ENCODE assay signal across 8 mouse cellular contexts in genomic region chr11:87853597-87853954, GRCm38 (mm10). TPM values are rescaled to one million over a fixed set of nuclear protein-coding genes. Genes with fewer than 3 reads are reported as not detected.
A peak's percentile ranks its signal among the peaks of the same experiment; 100 is the strongest.
DNase-seq lines count a peak whose midpoint lies in the region; ATAC-seq lines count a peak whose summit lies in the region.

No protein-coding gene starts in this region.

- H3K9me3 ChIP-seq in erythroblast, embryonic 14.5 days (ENCODE audit: control insufficient read depth, low read length), result no peaks in the 10 kb centered on the region
- H3K9me3 ChIP-seq in hindbrain, embryonic 10.5 days, result no peaks in the 10 kb centered on the region
- no peaks in the 10 kb centered on the region for H3K9me3 ChIP-seq in limb, embryonic 11.5 days (ENCODE audit: control insufficient read depth, low read length)
- no peaks in the 10 kb centered on the region for H3K9me3 ChIP-seq in neural tube, embryonic 15.5 days (replicated peaks)

- peaks cover 12% of the 10 kb centered on the region for H3K4me1 ChIP-seq in erythroblast, embryonic 14.5 days (ENCODE audit: control insufficient read depth)
- H3K4me1 ChIP-seq in hindbrain, embryonic 10.5 days (replicated peaks), result peaks cover 14% of the 10 kb centered on the region
- H3K4me1 ChIP-seq in limb, embryonic 11.5 days (ENCODE audit: control insufficient read depth, insufficient read depth, low read length), result peaks cover 4% of the 10 kb centered on the region; the same call in 1 of the 2 replicates
- H3K4me1 ChIP-seq in neural tube, embryonic 15.5 days, result peaks cover 14% of the 10 kb centered on the region

- no peak for ATAC-seq in erythroblast, adult 5-6 weeks (replicated peaks; ENCODE audit: low FRiP score, poor library complexity, severe bottlenecking)
- no peak for ATAC-seq in limb, embryonic 11.5 days (ENCODE audit: insufficient number of reproducible peaks, low FRiP score, low TSS enrichment, low read depth)
- peak; percentile 56 for ATAC-seq in neural tube, embryonic 15.5 days (ENCODE audit: low FRiP score)

- H3K36me3 ChIP-seq in erythroblast, embryonic 14.5 days (ENCODE audit: control insufficient read depth), result no peaks in the 10 kb centered on the region
- H3K36me3 ChIP-seq in hindbrain, embryonic 10.5 days, result peaks cover 30% of the 10 kb centered on the region
- no peaks in the 10 kb centered on the region for H3K36me3 ChIP-seq in limb, embryonic 11.5 days (ENCODE audit: control insufficient read depth, insufficient read depth, low read length)
- peaks cover 8% of the 10 kb centered on the region; the same call in 1 of the 2 replicates for H3K36me3 ChIP-seq in neural tube, embryonic 15.5 days

- peak overlapping the region; percentile 66 for H3K4me2 ChIP-seq in limb, embryonic 11.5 days (ENCODE audit: low read depth, severe bottlenecking)
- H3K4me2 ChIP-seq in neural tube, embryonic 15.5 days, result peak overlapping the region; percentile 87

- H3K27me3 ChIP-seq in erythroblast, embryonic 14.5 days (ENCODE audit: control insufficient read depth), result no peaks in the 10 kb centered on the region
- H3K27me3 ChIP-seq in hindbrain, embryonic 10.5 days (ENCODE audit: insufficient read depth, poor library complexity, severe bottlenecking), result no peaks in the 10 kb centered on the region
- H3K27me3 ChIP-seq in limb, embryonic 11.5 days (ENCODE audit: control insufficient read depth, insufficient read depth, low read length), result no peaks in the 10 kb centered on the region
- H3K27me3 ChIP-seq in neural tube, embryonic 15.5 days (replicated peaks), result no peaks in the 10 kb centered on the region

- peak overlapping the region; percentile 87 for H3K27ac ChIP-seq in hindbrain, embryonic 10.5 days
- 0 out of 2 replicates have a peak overlapping the region, but pooled peaks have one; percentile 45 for H3K27ac ChIP-seq in limb, embryonic 11.5 days (replicated peaks; ENCODE audit: low read depth, low read length)
- H3K27ac ChIP-seq in neural tube, embryonic 15.5 days (replicated peaks), result peak overlapping the region; percentile 86

- DNase-seq in 3T3-L1 (ENCODE audit: low read depth, low spot score), result peak; percentile 19
- peak; percentile 56 for DNase-seq in brain, adult 2 months (ENCODE audit: low read depth, low spot score)
- no peak for DNase-seq in hindbrain, embryonic 10.5 days (ENCODE audit: low spot score)
- peak; percentile 24 for DNase-seq in limb, embryonic 11.5 days (ENCODE audit: low spot score)
- no peak for DNase-seq in gastrocnemius, postnatal 36 days

- WGBS in hindbrain, embryonic 10.5 days, result 40% methylated on average over 8 of the region's 8 CpGs
- 40% methylated on average over 8 of the region's 8 CpGs for WGBS in limb, embryonic 11.5 days
- WGBS in neural tube, embryonic 15.5 days, result 28% methylated on average over 8 of the region's 8 CpGs

- intact Hi-C loops in gastrocnemius, postnatal 36 days (cut with DNase I), result no loop called here

- peak overlapping the region; percentile 60 for H3K9ac ChIP-seq in limb, embryonic 11.5 days (ENCODE audit: low read length)
- peak overlapping the region; percentile 55 for H3K9ac ChIP-seq in neural tube, embryonic 15.5 days (replicated peaks)

- H3K4me3 ChIP-seq in erythroblast, embryonic 14.5 days (replicated peaks), result peak overlapping the region; percentile 71
- peak overlapping the region; percentile 60 for H3K4me3 ChIP-seq in hindbrain, embryonic 10.5 days
- peak overlapping the region; percentile 59 for H3K4me3 ChIP-seq in limb, embryonic 11.5 days (ENCODE audit: low read depth, low read length)
- peak overlapping the region; percentile 68 for H3K4me3 ChIP-seq in neural tube, embryonic 15.5 days (replicated peaks)

RNA-seq across cellular contexts. Expression of gene Mks1, which starts 0.6 kb away (rescaled TPM):
- 0.04 and 0.28 TPM in 2 replicates for polyA plus RNA-seq in erythroblast, embryonic 14.5 days (2012)
- 0.38 TPM in 1 of 2 replicates, not detected in the other for total RNA-seq in erythroblast, adult 5-6 weeks (2015; ENCODE audit: low replicate concordance)
- total RNA-seq in erythroblast, adult 5-6 weeks (2017; ENCODE audit: low replicate concordance), result 0.28 TPM in 1 of 2 replicates, not detected in the other
- polyA plus RNA-seq in hindbrain, embryonic 10.5 days (2016; fragmentation: Nextera tagmentation; extraction: Ambion mirVana), result 17.2 and 18.6 TPM in 2 replicates
- 14.3 and 14.9 TPM in 2 replicates for polyA plus RNA-seq in limb, embryonic 11.5 days (2014; fragmentation: Nextera tagmentation; extraction: Ambion mirVana)
- polyA plus RNA-seq in neural tube, embryonic 15.5 days (2015; fragmentation: Nextera tagmentation; extraction: Ambion mirVana), result 12.1 and 12.4 TPM in 2 replicates
- 1 to 10 TPM; 1.3 to 1.8 TPM for total RNA-seq in gastrocnemius, postnatal 36 days (2021)

RNA-seq across cellular contexts. Expression of gene Epx, which starts 21.8 kb away (rescaled TPM):
- 0.05 and 0.26 TPM in 2 replicates for polyA plus RNA-seq in erythroblast, embryonic 14.5 days (2012)
- 34.0 and 42.8 TPM in 2 replicates for total RNA-seq in erythroblast, adult 5-6 weeks (2015; ENCODE audit: low replicate concordance)
- total RNA-seq in erythroblast, adult 5-6 weeks (2017; ENCODE audit: low replicate concordance), result 31.1 and 53.2 TPM in 2 replicates
- polyA plus RNA-seq in hindbrain, embryonic 10.5 days (2016; fragmentation: Nextera tagmentation; extraction: Ambion mirVana), result not detected in 2 replicates
- 0.08 TPM in 1 of 2 replicates, not detected in the other for polyA plus RNA-seq in limb, embryonic 11.5 days (2014; fragmentation: Nextera tagmentation; extraction: Ambion mirVana)
- polyA plus RNA-seq in neural tube, embryonic 15.5 days (2015; fragmentation: Nextera tagmentation; extraction: Ambion mirVana), result 0.28 and 0.42 TPM in 2 replicates
- total RNA-seq in gastrocnemius, postnatal 36 days (2021), result not detected

RNA-seq across cellular contexts. Expression of gene Lpo, which starts 25.5 kb away (rescaled TPM):
- polyA plus RNA-seq in erythroblast, embryonic 14.5 days (2012), result not detected in 2 replicates
- total RNA-seq in erythroblast, adult 5-6 weeks (2015; ENCODE audit: low replicate concordance), result not detected in 2 replicates
- total RNA-seq in erythroblast, adult 5-6 weeks (2017; ENCODE audit: low replicate concordance), result not detected in 2 replicates
- 0.31 and 0.57 TPM in 2 replicates for polyA plus RNA-seq in hindbrain, embryonic 10.5 days (2016; fragmentation: Nextera tagmentation; extraction: Ambion mirVana)
- not detected in 2 replicates for polyA plus RNA-seq in limb, embryonic 11.5 days (2014; fragmentation: Nextera tagmentation; extraction: Ambion mirVana)
- polyA plus RNA-seq in neural tube, embryonic 15.5 days (2015; fragmentation: Nextera tagmentation; extraction: Ambion mirVana), result 1.0 and 2.7 TPM in 2 replicates
- not detected for total RNA-seq in gastrocnemius, postnatal 36 days (2021)

RNA-seq across cellular contexts. Expression of gene Olfr462, which starts 38.5 kb away (rescaled TPM):
- not detected in 2 replicates for polyA plus RNA-seq in erythroblast, embryonic 14.5 days (2012)
- not detected in 2 replicates for total RNA-seq in erythroblast, adult 5-6 weeks (2015; ENCODE audit: low replicate concordance)
- total RNA-seq in erythroblast, adult 5-6 weeks (2017; ENCODE audit: low replicate concordance), result not detected in 2 replicates
- polyA plus RNA-seq in hindbrain, embryonic 10.5 days (2016; fragmentation: Nextera tagmentation; extraction: Ambion mirVana), result not detected in 2 replicates
- not detected in 2 replicates for polyA plus RNA-seq in limb, embryonic 11.5 days (2014; fragmentation: Nextera tagmentation; extraction: Ambion mirVana)
- not detected in 2 replicates for polyA plus RNA-seq in neural tube, embryonic 15.5 days (2015; fragmentation: Nextera tagmentation; extraction: Ambion mirVana)
- not detected for total RNA-seq in gastrocnemius, postnatal 36 days (2021)

RNA-seq across cellular contexts. Expression of gene Olfr463, which starts 43.6 kb away (rescaled TPM):
- polyA plus RNA-seq in erythroblast, embryonic 14.5 days (2012), result 0.04 TPM in 1 of 2 replicates, not detected in the other
- not detected in 2 replicates for total RNA-seq in erythroblast, adult 5-6 weeks (2015; ENCODE audit: low replicate concordance)
- total RNA-seq in erythroblast, adult 5-6 weeks (2017; ENCODE audit: low replicate concordance), result not detected in 2 replicates
- polyA plus RNA-seq in hindbrain, embryonic 10.5 days (2016; fragmentation: Nextera tagmentation; extraction: Ambion mirVana), result not detected in 2 replicates
- polyA plus RNA-seq in limb, embryonic 11.5 days (2014; fragmentation: Nextera tagmentation; extraction: Ambion mirVana), result not detected in 2 replicates
- polyA plus RNA-seq in neural tube, embryonic 15.5 days (2015; fragmentation: Nextera tagmentation; extraction: Ambion mirVana), result not detected in 2 replicates
- total RNA-seq in gastrocnemius, postnatal 36 days (2021), result not detected

Comparison
In these comparisons a context has a peak if more than half of its experiments do, and no peak if none do; other contexts are left out.
1. DNase-seq: peak in 3T3-L1 (single experiment), brain, adult 2 months (single experiment) and limb, embryonic 11.5 days (single experiment); none in hindbrain, embryonic 10.5 days (single experiment) and gastrocnemius, postnatal 36 days (0 of 2).
2. RNA of gene Mks1, which starts 0.6 kb away (polyA plus RNA-seq): 17.2 to 18.6 TPM in hindbrain, embryonic 10.5 days, 14.3 to 14.9 TPM in limb, embryonic 11.5 days and 12.1 to 12.4 TPM in neural tube, embryonic 15.5 days; 0.04 to 0.28 TPM in erythroblast, embryonic 14.5 days; every median in the first group is over 10 times any median in the second.
3. Peak in every context shown above with its lines, with median percentiles within 50 percentile points of each other: H3K4me3 ChIP-seq and H3K27ac ChIP-seq.